Mouse (Mus musculus): Measurements from ENCODE around the gene 4930442H23Rik.
"Not testable (repeated sequence)": the region's sequence is repeated elsewhere in the genome, so short reads cannot be mapped to it uniquely, and the experiment has no call there.

Gene 4930442H23Rik

DNA sequence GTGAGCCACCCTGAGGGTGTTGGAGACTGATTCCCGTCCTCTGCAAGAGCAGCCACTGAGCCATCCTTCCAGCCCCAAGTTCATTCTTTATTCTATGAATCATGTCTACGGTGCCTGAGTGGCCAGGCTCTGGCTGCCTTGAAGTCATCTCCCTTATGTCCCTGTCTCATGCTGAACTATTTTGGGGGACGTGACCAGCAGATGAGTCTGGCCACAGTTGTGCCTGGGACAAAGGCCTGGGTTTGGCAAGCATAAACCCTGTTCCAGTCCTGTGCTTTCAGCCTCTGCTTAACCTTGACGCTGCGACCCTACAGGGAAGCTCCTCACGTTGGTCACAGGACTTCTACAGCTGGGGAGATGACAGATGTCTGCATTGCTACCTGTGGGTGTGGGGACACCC is 13.7 kb upstream of the 4930442H23Rik start:
- no peak for DNase-seq (ENCODE audit: low spot score)

GRCm38 (mm10) chr10:81196470-81197065 is 12.9 kb upstream of the 4930442H23Rik start:
- no peak for DNase-seq (ENCODE audit: low spot score)

GRCm38 (mm10) chr10:81195300-81195699 is 11.7 kb upstream of the 4930442H23Rik start:
- no peak for DNase-seq (ENCODE audit: low spot score)

- DNase-seq (ENCODE audit: low spot score): peak; percentile 76
These were observed 10.5 kb upstream of the 4930442H23Rik start for GRCm38 (mm10) chr10:81193991-81194774.

DNA sequence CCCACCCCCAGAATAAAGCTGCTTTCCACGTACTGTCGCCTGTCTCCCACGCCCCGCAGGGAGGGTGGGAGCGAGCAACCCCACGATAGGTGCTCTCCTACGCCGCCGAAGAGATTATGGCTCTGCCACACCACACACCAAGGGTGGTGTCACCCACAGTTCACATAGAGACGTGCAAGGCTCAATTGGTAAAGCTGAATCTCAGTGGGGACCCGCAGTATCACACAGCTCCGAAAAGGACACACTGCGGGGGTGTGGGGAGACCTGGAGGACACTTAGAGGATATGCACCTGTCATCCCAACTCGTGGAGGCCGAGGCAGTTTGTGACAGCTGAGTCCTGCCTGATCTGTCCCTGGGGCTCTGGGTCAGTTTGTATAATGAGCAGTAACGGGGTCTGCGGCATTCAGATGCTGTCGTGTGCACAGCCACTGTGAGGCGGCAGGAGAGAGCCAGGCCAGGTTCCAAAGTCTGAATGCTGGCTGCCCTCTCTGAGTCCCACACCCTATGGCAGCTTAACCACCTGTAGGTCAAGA is 9.4 kb upstream of the 4930442H23Rik start:
- no peak for DNase-seq (ENCODE audit: low spot score)

GRCm38 (mm10) chr10:81192270-81192967 is 8.8 kb upstream of the 4930442H23Rik start:
- DNase-seq (ENCODE audit: low spot score): peak; percentile 89

DNA sequence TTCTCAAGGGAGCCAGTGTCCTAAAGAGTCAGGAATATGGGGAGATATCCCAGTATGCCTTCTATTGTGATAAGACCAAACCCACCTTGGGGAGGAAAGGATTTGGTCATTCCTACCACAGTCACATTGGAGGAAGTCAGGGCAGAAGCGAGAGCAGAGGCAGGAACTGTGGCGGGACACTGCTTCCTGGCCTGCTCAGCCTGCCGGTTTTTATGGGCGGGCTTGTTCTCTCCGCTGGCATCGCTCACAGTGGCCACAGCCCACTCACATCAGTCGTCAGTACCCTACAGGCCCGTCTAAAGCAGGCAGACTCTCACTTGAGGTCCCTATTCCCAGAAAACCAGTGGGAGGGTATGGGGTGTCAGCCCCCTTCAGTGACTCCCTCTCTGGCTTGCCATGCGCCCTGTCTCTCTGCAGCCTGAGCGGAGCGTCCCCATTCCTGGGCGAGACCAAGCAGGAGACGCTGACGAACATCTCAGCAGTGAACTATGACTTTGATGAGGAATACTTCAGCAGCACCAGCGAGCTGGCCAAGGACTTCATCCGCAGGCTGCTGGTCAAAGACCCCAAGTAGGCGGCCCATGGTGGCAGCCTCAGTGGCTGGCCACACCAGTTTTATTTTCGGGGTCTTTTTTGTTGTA is 7.8 kb upstream of the 4930442H23Rik start:
- DNase-seq (ENCODE audit: low spot score): no peak

DNA sequence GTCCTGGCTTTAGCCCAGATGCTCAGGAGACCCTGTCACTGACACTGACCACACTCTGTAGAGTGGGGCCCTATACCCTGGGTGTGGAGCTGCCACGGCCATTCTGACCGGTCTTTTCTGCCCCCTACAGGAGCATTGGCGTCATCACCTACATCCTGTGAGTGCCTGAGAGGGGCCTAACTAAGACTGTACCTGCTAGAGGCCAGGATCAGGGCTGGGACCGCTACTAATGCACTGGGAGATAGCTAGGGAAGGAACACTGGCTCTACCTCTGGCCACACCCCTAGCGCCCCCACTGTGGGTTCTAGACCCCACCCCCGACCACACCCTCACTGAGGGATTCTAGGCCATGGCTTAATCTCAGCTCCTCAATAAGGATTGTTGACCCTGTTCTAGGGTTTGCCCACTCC is 7.3 kb upstream of the 4930442H23Rik start:
- DNase-seq (ENCODE audit: low spot score): no peak

GRCm38 (mm10) chr10:81190236-81190911 is 6.7 kb upstream of the 4930442H23Rik start:
- no peak for DNase-seq (ENCODE audit: low spot score)

DNA sequence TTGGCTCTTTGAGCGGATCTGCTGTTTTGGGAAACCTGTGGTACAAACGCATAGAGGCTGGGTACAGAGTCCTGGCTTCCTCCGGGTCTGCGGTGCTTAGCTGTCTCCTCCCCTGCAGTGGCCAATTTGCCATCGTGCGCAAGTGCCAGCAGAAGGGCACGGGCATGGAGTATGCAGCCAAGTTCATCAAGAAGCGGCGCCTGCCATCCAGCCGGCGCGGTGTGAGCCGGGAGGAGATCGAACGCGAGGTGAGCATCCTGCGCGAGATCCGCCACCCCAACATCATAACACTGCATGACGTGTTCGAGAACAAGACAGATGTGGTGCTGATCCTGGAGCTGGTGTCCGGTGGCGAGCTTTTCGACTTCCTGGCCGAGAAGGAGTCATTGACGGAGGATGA is 6.2 kb upstream of the 4930442H23Rik start:
- DNase-seq (ENCODE audit: low spot score): no peak

DNA sequence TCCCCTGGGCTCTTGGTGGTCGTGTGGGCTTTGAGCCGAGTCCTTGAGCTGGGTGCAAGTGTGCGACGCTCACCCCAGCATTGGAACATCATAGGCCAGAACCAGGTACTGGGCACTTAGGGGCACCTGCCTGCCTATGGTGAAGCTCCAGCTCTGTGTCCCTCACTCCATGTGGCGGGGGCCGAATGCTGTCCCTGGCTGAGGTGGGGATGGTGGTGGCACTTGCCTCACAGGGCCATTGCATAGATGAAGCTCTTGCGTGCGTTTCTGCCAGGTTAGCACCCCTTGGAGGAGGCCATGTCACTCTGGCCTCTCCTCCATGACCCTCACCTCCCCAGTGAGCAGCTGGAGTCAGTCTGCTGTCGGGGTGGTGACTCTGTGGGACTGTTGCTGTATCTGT is 3.5 kb upstream of the 4930442H23Rik start:
- no peak for DNase-seq (ENCODE audit: low spot score)

DNA sequence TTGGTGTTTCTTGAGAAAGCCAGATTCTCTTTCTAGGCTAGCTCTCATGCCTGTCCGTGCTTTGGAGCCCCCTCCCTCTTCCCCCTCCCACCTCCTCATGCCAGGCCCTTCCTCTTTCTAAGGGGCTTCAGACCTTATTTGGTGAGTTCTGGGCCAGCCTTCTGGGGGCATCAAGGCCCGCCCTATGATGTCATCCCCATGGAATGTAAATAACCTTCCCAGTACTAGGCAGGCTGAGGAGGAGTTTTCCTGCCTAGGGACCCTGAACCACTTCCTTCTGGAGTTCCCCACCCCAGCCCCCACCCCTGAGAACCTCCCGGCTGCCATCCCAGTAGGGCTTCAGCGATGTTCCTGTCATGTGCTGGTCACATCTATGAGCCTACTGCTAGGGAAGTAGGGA is 1.1 kb upstream of the 4930442H23Rik start:
- DNase-seq (ENCODE audit: low spot score): no peak

- DNase-seq (ENCODE audit: low spot score): peak; percentile 97
These were observed 1.0 kb downstream of the 4930442H23Rik start, which contains the start of gene Dapk3 for GRCm38 (mm10) chr10:81182336-81183333. Dapk3 (plus strand) TSS chr10:81183005.

DNA sequence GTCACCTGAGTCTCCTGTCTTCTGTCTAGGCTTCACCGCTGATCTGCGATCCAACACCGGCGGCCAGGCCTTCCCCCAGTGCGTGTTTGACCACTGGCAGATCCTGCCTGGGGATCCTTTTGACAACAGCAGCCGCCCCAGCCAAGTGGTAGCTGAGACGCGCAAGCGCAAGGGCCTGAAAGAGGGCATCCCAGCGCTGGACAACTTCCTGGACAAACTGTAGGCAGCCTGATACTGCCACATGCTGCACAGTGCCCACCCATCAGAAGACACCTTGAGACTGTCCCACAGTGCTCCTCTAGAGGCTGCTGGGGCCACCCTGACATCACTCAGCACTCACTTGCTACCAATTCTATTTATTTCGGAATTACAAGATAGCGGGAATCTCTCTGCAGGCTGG is 1.8 kb downstream of the 4930442H23Rik start:
- DNase-seq (ENCODE audit: low spot score): not testable (repeated sequence)

GRCm38 (mm10) chr10:81180946-81181345 is 2.7 kb downstream of the 4930442H23Rik start:
- no peak for DNase-seq (ENCODE audit: low spot score)

DNA sequence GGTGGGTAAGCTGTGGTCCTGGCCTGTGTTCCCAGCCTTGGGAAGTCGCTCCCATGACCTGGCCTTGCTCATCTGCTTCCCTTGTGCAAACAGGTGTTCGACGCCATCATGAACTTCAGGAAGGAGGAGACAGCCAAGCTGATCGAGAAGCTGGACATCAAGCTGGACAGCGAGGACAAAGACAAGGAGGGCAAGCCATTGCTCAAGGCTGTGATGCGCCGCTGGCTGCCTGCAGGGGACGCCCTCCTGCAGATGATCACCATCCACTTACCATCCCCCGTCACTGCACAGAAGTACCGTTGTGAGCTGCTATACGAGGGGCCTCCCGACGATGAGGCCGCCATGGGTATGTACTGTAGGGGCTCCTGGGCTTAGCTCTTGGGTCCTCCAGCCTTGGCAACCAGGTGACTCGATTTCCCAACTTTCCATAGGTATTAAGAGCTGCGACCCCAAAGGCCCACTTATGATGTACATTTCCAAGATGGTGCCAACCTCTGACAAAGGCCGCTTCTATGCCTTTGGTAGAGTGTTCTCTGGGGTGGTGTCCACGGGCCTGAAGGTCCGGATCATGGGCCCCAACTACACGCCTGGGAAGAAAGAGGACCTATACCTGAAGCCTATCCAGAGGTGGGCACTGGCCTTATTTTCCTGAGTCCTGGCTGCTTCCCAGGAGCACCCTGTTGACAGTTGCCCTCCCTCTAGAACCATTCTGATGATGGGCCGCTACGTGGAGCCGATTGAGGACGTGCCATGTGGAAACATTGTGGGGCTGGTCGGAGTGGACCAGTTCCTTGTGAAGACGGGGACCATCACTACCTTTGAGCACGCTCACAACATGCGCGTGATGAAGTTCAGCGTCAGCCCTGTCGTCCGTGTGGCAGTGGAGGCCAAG is 4.0 kb downstream of the 4930442H23Rik start:
- no peak for DNase-seq (ENCODE audit: low spot score)

DNA sequence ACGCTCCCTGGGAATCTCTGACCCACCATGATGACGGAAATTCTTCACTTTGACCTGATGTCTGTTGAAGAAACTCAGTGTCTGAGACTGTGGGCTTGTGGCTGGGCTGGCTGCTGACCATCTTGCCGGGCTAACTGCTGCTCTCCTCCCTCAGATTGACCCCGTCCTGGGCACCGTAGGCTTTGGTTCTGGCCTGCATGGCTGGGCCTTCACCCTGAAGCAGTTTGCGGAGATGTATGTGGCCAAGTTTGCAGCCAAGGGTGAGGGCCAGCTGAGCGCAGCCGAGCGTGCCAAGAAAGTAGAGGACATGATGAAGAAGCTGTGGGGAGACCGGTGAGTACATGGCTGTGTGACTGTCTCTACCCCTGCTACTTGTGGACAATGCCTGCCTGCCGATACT is 4.7 kb downstream of the 4930442H23Rik start:
- DNase-seq (ENCODE audit: low spot score): no peak

DNA sequence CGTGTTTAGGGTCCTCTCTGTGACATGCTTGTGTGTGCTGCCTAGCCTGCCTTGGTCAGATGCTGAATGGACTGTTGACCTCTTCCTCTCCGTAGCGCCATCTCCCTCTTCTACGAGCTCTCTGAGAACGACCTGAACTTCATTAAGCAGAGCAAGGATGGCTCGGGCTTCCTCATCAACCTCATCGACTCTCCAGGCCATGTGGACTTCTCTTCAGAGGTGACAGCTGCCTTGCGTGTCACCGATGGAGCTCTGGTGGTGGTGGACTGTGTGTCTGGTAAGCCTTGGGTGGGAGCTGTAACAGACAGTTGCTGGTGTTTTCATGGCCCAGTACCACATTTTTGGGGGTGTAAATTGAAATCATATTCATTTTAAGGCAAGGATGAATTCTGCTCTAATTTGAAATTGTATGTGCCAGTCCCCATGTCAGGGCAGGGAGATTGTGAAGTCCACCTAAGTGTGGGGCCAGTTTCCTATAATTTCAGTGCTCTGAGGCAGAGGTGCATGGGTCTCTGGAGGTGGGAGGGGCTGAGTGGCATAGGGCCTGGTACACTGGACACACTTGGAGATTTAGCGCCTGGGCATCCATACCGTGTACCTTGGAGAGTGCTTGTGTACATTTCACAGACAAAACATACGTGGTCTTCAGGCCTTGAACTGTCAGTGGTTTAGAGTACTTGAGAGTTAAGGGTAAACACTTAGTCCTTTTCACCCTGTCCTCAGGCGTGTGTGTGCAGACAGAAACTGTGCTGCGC is 5.5 kb downstream of the 4930442H23Rik start:
- no peak for DNase-seq (ENCODE audit: low spot score)

- DNase-seq (ENCODE audit: low spot score): no peak
These were observed 6.1 kb downstream of the 4930442H23Rik start for GRCm38 (mm10) chr10:81177491-81177925.
